Mouse (Mus musculus): ENCODE results near the gene Fam229a. TPM values are rescaled to one million over a fixed set of nuclear protein-coding genes. Genes with fewer than 3 reads are reported as not detected.
"Not testable (repeated sequence)": the region's sequence is repeated elsewhere in the genome, so short reads cannot be mapped to it uniquely, and the experiment has no call there.

The Fam229a gene
- total and polyA plus RNA-seq, 3 experiments = 0.45 TPM; not detected in 2

DNA sequence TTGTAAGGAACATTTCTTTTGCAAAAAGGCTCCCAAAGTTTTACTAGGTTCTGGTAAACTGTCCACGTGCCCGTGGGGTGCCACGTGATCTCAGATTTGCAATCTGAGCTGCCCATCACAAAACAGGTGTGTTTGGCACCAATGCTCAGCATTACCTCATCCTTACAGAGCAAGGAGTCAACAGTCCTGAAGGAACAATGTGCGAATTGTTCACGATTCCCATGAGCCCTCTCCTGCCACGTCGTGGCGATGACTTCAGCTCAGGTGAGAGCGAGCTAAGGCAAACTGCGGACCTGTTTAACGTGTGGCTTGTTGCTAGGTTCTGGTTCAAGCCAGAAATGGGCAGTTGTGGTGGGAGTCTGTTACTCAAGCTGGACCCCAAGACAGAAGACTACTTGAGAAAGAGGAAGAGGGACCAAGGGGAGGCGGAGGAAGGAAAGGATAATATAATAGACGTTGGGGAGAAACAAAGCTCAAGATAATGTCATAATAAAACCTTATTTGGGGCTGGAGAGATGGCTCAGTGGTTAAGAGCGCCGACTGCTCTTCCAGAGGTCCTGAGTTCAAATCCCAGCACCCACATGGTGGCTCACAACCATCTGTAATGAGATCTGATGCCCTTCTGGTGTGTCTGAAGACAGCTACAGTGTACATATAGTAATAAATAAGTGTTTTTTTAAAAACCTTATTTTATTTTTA, 39.4 kb upstream of the Fam229a start:
- intact Hi-C loops (cut with DNase I) = loop anchor here (5.0 kb wide), 1 partner anchor 239 kb away; no protein-coding TSS in a partner anchor
- H3K36me3 ChIP-seq (ENCODE audit: control insufficient read depth, insufficient read depth, low read length) = no peaks in the 10 kb centered on the region
- 75% methylated on average over 15 of the region's 15 CpGs for WGBS

GRCm38 (mm10) chr4:129455265-129455664, 35.7 kb upstream of the Fam229a start:
- DNase-seq = peak; percentile 45 to 64
- Histone ChIP-seq H3K27ac (no peak overlapping the region), H3K9ac (ENCODE audit: low read depth, low read length) (no peak overlapping the region), H3K27me3 (ENCODE audit: control insufficient read depth, insufficient read depth, low read length) (no peaks in the 10 kb centered on the region), H3K79me2 (replicated peaks; ENCODE audit: control insufficient read depth, insufficient read depth, low read length) (no peaks in the 10 kb centered on the region), H3K4me3 (no peak overlapping the region), H3K36me3 (ENCODE audit: control insufficient read depth, insufficient read depth, low read length) (no peaks in the 10 kb centered on the region), H3K4me1 (ENCODE audit: control insufficient read depth, insufficient read depth, low read length) (peaks cover 3% of the 10 kb centered on the region; the same call in 1 of the 2 replicates)
- TF ChIP-seq POLR2A (IDR thresholded peaks at IDR 0.05; ENCODE audit: insufficient read depth, low read depth, low read length) (no peak), EP300 (IDR thresholded peaks at IDR 0.05; ENCODE audit: insufficient read depth, low read depth, low read length) (peak; percentile 88), CTCF (IDR thresholded peaks at IDR 0.05) (no peak; the same call in 1 of the 2 replicates)
- under 1% methylated on average over 5 of the region's 5 CpGs for WGBS
- intact Hi-C loops (cut with DNase I) = loop anchor here (1.0 to 5.0 kb wide), 2 partner anchors 105 to 323 kb away; no protein-coding TSS in a partner anchor

More for the DNA sequence above, 39.4 kb upstream of the Fam229a start:
- no peak for DNase-seq
- TF ChIP-seq EP300 (IDR thresholded peaks at IDR 0.05; ENCODE audit: insufficient read depth, low read depth, low read length) (no peak), POLR2A (IDR thresholded peaks at IDR 0.05; ENCODE audit: insufficient read depth, low read depth, low read length) (no peak), CTCF (IDR thresholded peaks at IDR 0.05) (no peak)
- Histone ChIP-seq H3K27ac (no peak overlapping the region), H3K27me3 (ENCODE audit: control insufficient read depth, insufficient read depth, low read length) (no peaks in the 10 kb centered on the region), H3K4me1 (ENCODE audit: control insufficient read depth, insufficient read depth, low read length) (peaks cover 4% of the 10 kb centered on the region), H3K79me2 (replicated peaks; ENCODE audit: control insufficient read depth, insufficient read depth, low read length) (no peaks in the 10 kb centered on the region), H3K9ac (ENCODE audit: low read depth, low read length) (no peak overlapping the region), H3K4me3 (no peak overlapping the region)

GRCm38 (mm10) chr4:129456126-129456525, 34.9 kb upstream of the Fam229a start:
- no peak overlapping the region for H3K27ac ChIP-seq
- no peaks in the 10 kb centered on the region for H3K27me3 ChIP-seq (ENCODE audit: control insufficient read depth, insufficient read depth, low read length)
- intact Hi-C loops (cut with DNase I) = loop anchor here (5.0 kb wide), 1 partner anchor 324 kb away; no protein-coding TSS in a partner anchor
- H3K79me2 ChIP-seq (replicated peaks; ENCODE audit: control insufficient read depth, insufficient read depth, low read length) = no peaks in the 10 kb centered on the region
- no peak for DNase-seq
- H3K4me3 ChIP-seq = no peak overlapping the region
- no peak overlapping the region for H3K9ac ChIP-seq (ENCODE audit: low read depth, low read length)
- peaks cover 3% of the 10 kb centered on the region; the same call in 1 of the 2 replicates for H3K4me1 ChIP-seq (ENCODE audit: control insufficient read depth, insufficient read depth, low read length)
- WGBS = 38% methylated on average over 5 of the region's 5 CpGs
- no peak for TF ChIP-seq EP300 (IDR thresholded peaks at IDR 0.05; ENCODE audit: insufficient read depth, low read depth, low read length)
- TF ChIP-seq POLR2A (IDR thresholded peaks at IDR 0.05; ENCODE audit: insufficient read depth, low read depth, low read length) = no peak
- TF ChIP-seq CTCF (IDR thresholded peaks at IDR 0.05) = no peak
- H3K36me3 ChIP-seq (ENCODE audit: control insufficient read depth, insufficient read depth, low read length) = no peaks in the 10 kb centered on the region

GRCm38 (mm10) chr4:129457311-129457710, 33.7 kb upstream of the Fam229a start:
- H3K27me3 ChIP-seq (ENCODE audit: control insufficient read depth, insufficient read depth, low read length); H3K36me3 ChIP-seq (ENCODE audit: control insufficient read depth, insufficient read depth, low read length); H3K4me3 ChIP-seq; H3K79me2 ChIP-seq (replicated peaks; ENCODE audit: control insufficient read depth, insufficient read depth, low read length); H3K9ac ChIP-seq (ENCODE audit: low read depth, low read length); H3K27ac ChIP-seq; DNase-seq; H3K4me1 ChIP-seq (ENCODE audit: control insufficient read depth, insufficient read depth, low read length): not testable (repeated sequence)
- 66% methylated on average over 2 of the region's 2 CpGs for WGBS
- intact Hi-C loops (cut with DNase I) = loop anchor here (5.0 kb wide), 1 partner anchor 325 kb away; no protein-coding TSS in a partner anchor

GRCm38 (mm10) chr4:129459726-129460125, 31.3 kb upstream of the Fam229a start:
- peaks cover 3% of the 10 kb centered on the region; the same call in 1 of the 2 replicates for H3K4me1 ChIP-seq (ENCODE audit: control insufficient read depth, insufficient read depth, low read length)
- H3K9ac ChIP-seq (ENCODE audit: low read depth, low read length) = no peak overlapping the region
- TF ChIP-seq EP300 (IDR thresholded peaks at IDR 0.05; ENCODE audit: insufficient read depth, low read depth, low read length) (no peak), POLR2A (IDR thresholded peaks at IDR 0.05; ENCODE audit: insufficient read depth, low read depth, low read length) (no peak), CTCF (IDR thresholded peaks at IDR 0.05) (no peak)
- no peak for DNase-seq
- intact Hi-C loops (cut with DNase I) = loop anchor here (2.0 to 5.0 kb wide), 3 partner anchors 125 to 327 kb away; partner anchors contain the start of genes Rbbp4, S100pbp, Yars and Zbtb8os
- no peaks in the 10 kb centered on the region for H3K36me3 ChIP-seq (ENCODE audit: control insufficient read depth, insufficient read depth, low read length)
- H3K27me3 ChIP-seq (ENCODE audit: control insufficient read depth, insufficient read depth, low read length) = no peaks in the 10 kb centered on the region
- no peak overlapping the region for H3K4me3 ChIP-seq
- no peaks in the 10 kb centered on the region for H3K79me2 ChIP-seq (replicated peaks; ENCODE audit: control insufficient read depth, insufficient read depth, low read length)
- WGBS = 88% methylated on average over 3 of the region's 3 CpGs
- H3K27ac ChIP-seq = no peak overlapping the region

DNA sequence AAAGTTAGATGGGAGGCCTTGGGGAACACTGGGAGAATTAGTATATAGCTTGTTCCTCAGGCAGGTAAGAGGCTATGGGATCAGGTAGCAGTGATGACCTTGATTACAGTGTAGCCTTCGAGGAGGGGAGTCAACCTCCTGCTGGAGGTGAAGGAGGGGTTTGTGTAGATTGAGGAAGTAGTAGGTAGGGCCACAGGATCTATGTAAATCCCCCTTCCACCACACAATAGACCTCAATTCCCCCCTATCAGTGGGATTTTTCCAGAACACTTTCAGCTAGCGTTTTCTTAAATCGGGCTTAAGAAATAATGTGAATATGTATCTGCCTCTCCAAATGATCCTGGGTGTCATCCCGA, 30.2 kb upstream of the Fam229a start:
- DNase-seq = no peak
- TF ChIP-seq CTCF (IDR thresholded peaks at IDR 0.05) (no peak), POLR2A (IDR thresholded peaks at IDR 0.05; ENCODE audit: insufficient read depth, low read depth, low read length) (no peak), EP300 (IDR thresholded peaks at IDR 0.05; ENCODE audit: insufficient read depth, low read depth, low read length) (no peak)
- intact Hi-C loops (cut with DNase I) = loop anchor here (2.0 to 5.0 kb wide), 2 partner anchors 126 to 274 kb away; partner anchors contain the start of genes Rbbp4, S100pbp, Yars and Zbtb8os
- Histone ChIP-seq H3K27ac (peak overlapping the region; percentile 89), H3K9ac (ENCODE audit: low read depth, low read length) (peak overlapping the region; percentile 45), H3K27me3 (ENCODE audit: control insufficient read depth, insufficient read depth, low read length) (no peaks in the 10 kb centered on the region), H3K36me3 (ENCODE audit: control insufficient read depth, insufficient read depth, low read length) (no peaks in the 10 kb centered on the region), H3K79me2 (replicated peaks; ENCODE audit: control insufficient read depth, insufficient read depth, low read length) (no peaks in the 10 kb centered on the region), H3K4me3 (peak overlapping the region; percentile 53), H3K4me1 (ENCODE audit: control insufficient read depth, insufficient read depth, low read length) (no peaks in the 10 kb centered on the region; the same call in 1 of the 2 replicates)
- 0% methylated on average over 4 of the region's 4 CpGs for WGBS

All from heart, adult 2 months (tissue).